In the genomic region with DNA sequence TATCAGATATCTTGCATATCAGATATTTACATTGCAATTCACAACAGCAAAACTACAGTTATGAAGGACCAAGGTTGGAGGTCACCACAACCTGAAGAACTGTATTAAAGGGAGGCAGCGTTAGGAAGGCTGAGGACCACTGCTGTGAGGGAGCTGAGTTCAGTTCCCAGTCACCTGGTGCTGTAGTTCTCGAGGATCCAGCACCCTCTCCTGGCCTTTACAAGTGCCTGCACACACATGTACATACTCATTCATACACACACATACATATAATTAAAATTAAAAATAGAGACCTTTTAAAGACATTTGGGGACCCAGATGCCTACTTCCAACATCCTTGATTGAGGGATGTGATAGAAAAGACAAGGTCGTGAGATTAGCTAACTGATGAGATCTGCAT, we compare ENCODE assay signal across 40 mouse cellular contexts. TPM values are rescaled to one million over a fixed set of nuclear protein-coding genes. Genes with fewer than 3 reads are reported as not detected.
DNase-seq lines count a peak whose midpoint lies in the region; ATAC-seq and TF ChIP-seq lines count a peak whose summit lies in the region.
"Had no signal": no experiment of that assay in that cellular context is flagged by ENCODE, and none has a peak within 500 bp of the region (broad histone marks: within the 10 kb centered on the region; RNA-seq: fewer than 3 reads in every experiment).

No protein-coding gene starts in this region.

- no peak overlapping the region for H3K9ac ChIP-seq in heart, adult 2 months (ENCODE audit: low read depth, low read length)
- H3K9ac ChIP-seq in liver, adult 2 months (ENCODE audit: low read depth, low read length): no peak overlapping the region
- no peak overlapping the region for H3K9ac ChIP-seq in liver, embryonic 11.5 days (ENCODE audit: low read depth, low read length)
- no peak overlapping the region for H3K9ac ChIP-seq in ES-Bruce4 (ENCODE audit: low read depth, poor library complexity, severe bottlenecking)
- H3K9ac ChIP-seq: embryonic facial prominence, embryonic 12.5 days; heart, embryonic 15.5 days; liver, embryonic 13.5 days; lung, embryonic 15.5 days had no signal

- intact Hi-C loops in heart, adult 2 months (cut with DNase I): no loop called here

- no peak overlapping the region for H3K4me2 ChIP-seq in liver, embryonic 11.5 days
- H3K4me2 ChIP-seq: embryonic facial prominence, embryonic 12.5 days; heart, embryonic 15.5 days; liver, embryonic 13.5 days; lung, embryonic 15.5 days; midbrain, embryonic 11.5 days had no signal

- no peak for DNase-seq in heart, adult 2 months
- DNase-seq in heart, adult 11 months: no peak
- DNase-seq in liver, adult 2 months (ENCODE audit: extremely low read depth, low read depth, low spot score): no peak
- no peak for DNase-seq in liver, embryonic 11.5 days (ENCODE audit: low spot score)
- DNase-seq in 416B (ENCODE audit: low read depth): peak; percentile 39
- DNase-seq in urinary bladder, adult 18-20 months (ENCODE audit: low spot score in 2 of 2): no peak
- no peak for DNase-seq in frontal cortex, postnatal 14 days (ENCODE audit: low spot score in 2 of 2)
- DNase-seq: adrenal gland, postnatal 10 days; cerebellum, adult 8-10 months; cerebellum, postnatal 36 days; embryo, embryonic 11 days; gastrocnemius, postnatal 10 days; kidney, adult 18-20 months; layer of hippocampus, adult 9-11 months; liver, embryonic 13.5 days; lung, postnatal 36 days; right cerebral cortex, adult 18-20 months had no signal

- 68% methylated on average over 3 of the region's 3 CpGs for WGBS in heart, adult 2 months
- WGBS in liver, adult 2 months: 87% methylated on average over 3 of the region's 3 CpGs
- WGBS in liver, embryonic 11.5 days: 79% methylated on average over 3 of the region's 3 CpGs

- no peaks in the 10 kb centered on the region for H3K36me3 ChIP-seq in heart, adult 2 months (ENCODE audit: control insufficient read depth, insufficient read depth, low read length)
- H3K36me3 ChIP-seq in liver, adult 2 months (ENCODE audit: control insufficient read depth, insufficient read depth, low read length): no peaks in the 10 kb centered on the region
- H3K36me3 ChIP-seq in liver, embryonic 11.5 days (ENCODE audit: control insufficient read depth, insufficient read depth, low read length): no peaks in the 10 kb centered on the region
- H3K36me3 ChIP-seq in ES-Bruce4 (ENCODE audit: control insufficient read depth, insufficient read depth, low read length, poor library complexity, severe bottlenecking): no peaks in the 10 kb centered on the region
- H3K36me3 ChIP-seq: embryonic facial prominence, embryonic 12.5 days; G1E; heart, embryonic 10.5 days; heart, embryonic 15.5 days; liver, embryonic 13.5 days; lung, embryonic 15.5 days had no signal

- no peak for TF ChIP-seq EP300 in heart, adult 2 months (IDR thresholded peaks at IDR 0.05; ENCODE audit: insufficient read depth, low read depth, low read length)
- no peak for TF ChIP-seq EP300 in ES-Bruce4 (IDR thresholded peaks at IDR 0.05; ENCODE audit: insufficient read depth, low read depth, low read length)

- peak; percentile 29 for TF ChIP-seq CTCF in heart, adult 2 months (IDR thresholded peaks at IDR 0.05)
- peak; percentile 21; the same call in 1 of the 2 replicates for TF ChIP-seq CTCF in liver, adult 2 months (IDR thresholded peaks at IDR 0.05; ENCODE audit: low read depth, low read length)
- TF ChIP-seq CTCF in ES-Bruce4 (IDR thresholded peaks at IDR 0.05; ENCODE audit: low read depth, low read length): peak; percentile 29

- H3K9me3 ChIP-seq in liver, embryonic 11.5 days (ENCODE audit: control insufficient read depth, low read length): no peaks in the 10 kb centered on the region
- no peaks in the 10 kb centered on the region for H3K9me3 ChIP-seq in ES-Bruce4 (replicated peaks; ENCODE audit: control insufficient read depth, insufficient read depth, low read length, poor library complexity, severe bottlenecking)
- H3K9me3 ChIP-seq: embryonic facial prominence, embryonic 12.5 days; G1E; heart, embryonic 10.5 days; heart, embryonic 15.5 days; liver, embryonic 13.5 days; lung, embryonic 15.5 days had no signal

- no peak overlapping the region for H3K4me3 ChIP-seq in heart, adult 2 months
- H3K4me3 ChIP-seq in liver, adult 2 months (ENCODE audit: insufficient read depth, low read depth, low read length): no peak overlapping the region
- H3K4me3 ChIP-seq in liver, embryonic 11.5 days (ENCODE audit: low read depth, low read length): no peak overlapping the region
- no peak overlapping the region for H3K4me3 ChIP-seq in ES-Bruce4 (ENCODE audit: low read depth, low read length)
- H3K4me3 ChIP-seq: embryonic facial prominence, embryonic 12.5 days; heart, embryonic 10.5 days; heart, embryonic 15.5 days; liver, embryonic 13.5 days; lung, embryonic 15.5 days had no signal

- H3K4me1 ChIP-seq in heart, adult 2 months (ENCODE audit: control insufficient read depth, insufficient read depth, low read length): no peaks in the 10 kb centered on the region
- peaks cover 4% of the 10 kb centered on the region; the same call in 1 of the 2 replicates for H3K4me1 ChIP-seq in liver, adult 2 months (ENCODE audit: control insufficient read depth, insufficient read depth, low read length)
- H3K4me1 ChIP-seq in liver, embryonic 11.5 days (replicated peaks; ENCODE audit: control insufficient read depth, insufficient read depth, low read length): no peaks in the 10 kb centered on the region
- H3K4me1 ChIP-seq in ES-Bruce4 (ENCODE audit: control insufficient read depth, insufficient read depth, low read length): peaks cover 4% of the 10 kb centered on the region
- H3K4me1 ChIP-seq: embryonic facial prominence, embryonic 12.5 days; heart, embryonic 10.5 days; heart, embryonic 15.5 days; liver, embryonic 13.5 days; lung, embryonic 15.5 days had no signal

- no peak for TF ChIP-seq POLR2A in heart, adult 2 months (IDR thresholded peaks at IDR 0.05; ENCODE audit: insufficient read depth, low read depth, low read length)
- TF ChIP-seq POLR2A in liver, adult 2 months (IDR thresholded peaks at IDR 0.05; ENCODE audit: extremely low read depth, insufficient read depth, low read length): no peak
- TF ChIP-seq POLR2A in ES-Bruce4 (IDR thresholded peaks at IDR 0.05; ENCODE audit: insufficient read depth, low read length): no peak

- H3K79me2 ChIP-seq in heart, adult 2 months (replicated peaks; ENCODE audit: control insufficient read depth, insufficient read depth, low read length): no peaks in the 10 kb centered on the region
- no peaks in the 10 kb centered on the region for H3K79me2 ChIP-seq in liver, adult 2 months (ENCODE audit: control insufficient read depth, insufficient read depth, low read length)

- no peak for ATAC-seq in liver, embryonic 11.5 days (replicated peaks; ENCODE audit: low FRiP score)
- ATAC-seq: CD4-positive, CD25-positive, alpha-beta regulatory T cell, adult 4 months; forebrain, embryonic 14.5 days; hindbrain, postnatal 0 days; midbrain, embryonic 16.5 days; Patski had no signal

- no peak overlapping the region for H3K27ac ChIP-seq in heart, adult 2 months
- no peak overlapping the region for H3K27ac ChIP-seq in liver, adult 2 months (replicated peaks; ENCODE audit: insufficient read depth, low read depth, low read length)
- H3K27ac ChIP-seq in liver, embryonic 11.5 days (ENCODE audit: low read depth, low read length): no peak overlapping the region
- H3K27ac ChIP-seq in ES-Bruce4 (ENCODE audit: insufficient read depth, low read length): no peak overlapping the region
- H3K27ac ChIP-seq: embryonic facial prominence, embryonic 12.5 days; heart, embryonic 10.5 days; heart, embryonic 15.5 days; hindbrain, postnatal 0 days; liver, embryonic 13.5 days; lung, embryonic 15.5 days had no signal

- H3K27me3 ChIP-seq in heart, adult 2 months (ENCODE audit: control insufficient read depth, insufficient read depth, low read length): no peaks in the 10 kb centered on the region
- no peaks in the 10 kb centered on the region for H3K27me3 ChIP-seq in liver, adult 2 months (ENCODE audit: control insufficient read depth, insufficient read depth, low read length)
- no peaks in the 10 kb centered on the region for H3K27me3 ChIP-seq in liver, embryonic 11.5 days (replicated peaks; ENCODE audit: control insufficient read depth, insufficient read depth, low read length)
- no peaks in the 10 kb centered on the region for H3K27me3 ChIP-seq in ES-Bruce4 (ENCODE audit: control insufficient read depth, insufficient read depth, low read length, poor library complexity, severe bottlenecking)
- H3K27me3 ChIP-seq: embryonic facial prominence, embryonic 12.5 days; heart, embryonic 15.5 days; liver, embryonic 13.5 days; lung, embryonic 15.5 days; Patski had no signal

RNA-seq across cellular contexts. Expression of a gene that starts 3.1 kb away (rescaled TPM):
- not detected for total RNA-seq in heart, adult 2 months (2021)
- polyA plus RNA-seq in heart, adult 2 months (2012; rRNA removed): not detected in 2 replicates
- total RNA-seq in liver, adult 2 months (2014; rRNA removed): 2.9 and 3.2 TPM in 2 replicates
- polyA plus RNA-seq in liver, adult 2 months (2012; rRNA removed): 0.14 and 0.22 TPM in 2 replicates
- not detected in 2 replicates for polyA plus RNA-seq in liver, embryonic 11.5 days (2014; fragmentation: Nextera tagmentation; extraction: Ambion mirVana)
- polyA plus RNA-seq in ES-Bruce4 (2011; ENCODE audit: insufficient read depth, insufficient read length, low read depth, missing spikeins): not detected in 2 replicates
- total RNA-seq: G1E; gastrocnemius, postnatal 10 days; heart, postnatal 25 days; hindbrain, postnatal 0 days; left cerebral cortex, adult 18-20 months; left cerebral cortex, postnatal 14 days; megakaryocyte, adult 5-6 weeks; neutrophil, adult 5-6 weeks had no signal
- polyA plus RNA-seq: CD4-positive, CD25-positive, alpha-beta regulatory T cell, adult 4 months; embryonic facial prominence, embryonic 12.5 days; forebrain, embryonic 14.5 days; frontal cortex, adult 2 months; G1E; gonadal fat pad, adult 2 months; heart, embryonic 10.5 days; heart, embryonic 15.5 days; hindbrain, embryonic 11.5 days; hindbrain, postnatal 0 days; limb, embryonic 11.5 days; liver, embryonic 13.5 days; lung, embryonic 15.5 days; midbrain, embryonic 11.5 days; midbrain, embryonic 16.5 days; neural tube, embryonic 11.5 days; spleen, adult 2 months had no signal

RNA-seq across cellular contexts. Expression of a gene that starts 15.9 kb away (rescaled TPM):
- total RNA-seq in heart, adult 2 months (2021): 1 to 10 TPM; 5.8 to 6.2 TPM
- polyA plus RNA-seq in heart, adult 2 months (2012; rRNA removed): 5.3 and 9.3 TPM in 2 replicates
- 5.5 and 5.8 TPM in 2 replicates for total RNA-seq in liver, adult 2 months (2014; rRNA removed)
- polyA plus RNA-seq in liver, adult 2 months (2012; rRNA removed): 5.8 and 6.0 TPM in 2 replicates
- polyA plus RNA-seq in liver, embryonic 11.5 days (2014; fragmentation: Nextera tagmentation; extraction: Ambion mirVana): 20.2 and 20.3 TPM in 2 replicates
- polyA plus RNA-seq in ES-Bruce4 (2011; ENCODE audit: insufficient read depth, insufficient read length, low read depth, missing spikeins): 16.7 and 22.4 TPM in 2 replicates

RNA-seq across cellular contexts. Expression of a gene that starts 21.3 kb away (rescaled TPM):
- 1 to 10 TPM; 7.2 to 8.3 TPM for total RNA-seq in heart, adult 2 months (2021)
- 19.8 and 20.5 TPM in 2 replicates for polyA plus RNA-seq in heart, adult 2 months (2012; rRNA removed)
- total RNA-seq in liver, adult 2 months (2014; rRNA removed): 0.09 and 0.13 TPM in 2 replicates
- polyA plus RNA-seq in liver, adult 2 months (2012; rRNA removed): 0.17 and 0.32 TPM in 2 replicates
- polyA plus RNA-seq in liver, embryonic 11.5 days (2014; fragmentation: Nextera tagmentation; extraction: Ambion mirVana): 1.4 TPM in 2 replicates
- polyA plus RNA-seq in ES-Bruce4 (2011; ENCODE audit: insufficient read depth, insufficient read length, low read depth, missing spikeins): 0.33 and 0.40 TPM in 2 replicates
- total RNA-seq: neutrophil, adult 5-6 weeks had no signal
- polyA plus RNA-seq: CD4-positive, CD25-positive, alpha-beta regulatory T cell, adult 4 months; G1E had no signal

RNA-seq across cellular contexts. Expression of a gene that starts 28.2 kb away (rescaled TPM):
- 1 to 10 TPM; 2.1 to 2.6 TPM for total RNA-seq in heart, adult 2 months (2021)
- polyA plus RNA-seq in heart, adult 2 months (2012; rRNA removed): 2.4 and 4.0 TPM in 2 replicates
- 0.20 and 0.28 TPM in 2 replicates for total RNA-seq in liver, adult 2 months (2014; rRNA removed)
- polyA plus RNA-seq in liver, adult 2 months (2012; rRNA removed): 0.14 and 0.49 TPM in 2 replicates
- 0.43 and 0.81 TPM in 2 replicates for polyA plus RNA-seq in liver, embryonic 11.5 days (2014; fragmentation: Nextera tagmentation; extraction: Ambion mirVana)
- polyA plus RNA-seq in ES-Bruce4 (2011; ENCODE audit: insufficient read depth, insufficient read length, low read depth, missing spikeins): 0.27 and 0.52 TPM in 2 replicates
- total RNA-seq: G1E; megakaryocyte, adult 5-6 weeks; neutrophil, adult 5-6 weeks had no signal
- polyA plus RNA-seq: CD4-positive, CD25-positive, alpha-beta regulatory T cell, adult 4 months; G1E; hindbrain, embryonic 11.5 days had no signal

RNA-seq across cellular contexts. Expression of a gene that starts 41.1 kb away (rescaled TPM):
- total RNA-seq in heart, adult 2 months (2021): 10 to 100 TPM; 11.4 to 12.1 TPM
- polyA plus RNA-seq in heart, adult 2 months (2012; rRNA removed): 8.8 and 21.1 TPM in 2 replicates
- 20.0 and 25.7 TPM in 2 replicates for total RNA-seq in liver, adult 2 months (2014; rRNA removed)
- 10.7 and 11.3 TPM in 2 replicates for polyA plus RNA-seq in liver, adult 2 months (2012; rRNA removed)
- polyA plus RNA-seq in liver, embryonic 11.5 days (2014; fragmentation: Nextera tagmentation; extraction: Ambion mirVana): 54.7 and 64.9 TPM in 2 replicates
- 50.8 and 52.8 TPM in 2 replicates for polyA plus RNA-seq in ES-Bruce4 (2011; ENCODE audit: insufficient read depth, insufficient read length, low read depth, missing spikeins)
